Mouse (Mus musculus) spleen, postnatal 36 days (tissue): ENCODE results near the gene Ccdc88b.

Experiments
- DNase-seq, 2 experiments: peaks; one replicate each; pipeline ENCODE4 v3.0.0; 2022; ENCODE audit warnings: low spot score in 2 of 2, mixed read lengths in 1 of 2

Ccdc88b gene

DNA sequence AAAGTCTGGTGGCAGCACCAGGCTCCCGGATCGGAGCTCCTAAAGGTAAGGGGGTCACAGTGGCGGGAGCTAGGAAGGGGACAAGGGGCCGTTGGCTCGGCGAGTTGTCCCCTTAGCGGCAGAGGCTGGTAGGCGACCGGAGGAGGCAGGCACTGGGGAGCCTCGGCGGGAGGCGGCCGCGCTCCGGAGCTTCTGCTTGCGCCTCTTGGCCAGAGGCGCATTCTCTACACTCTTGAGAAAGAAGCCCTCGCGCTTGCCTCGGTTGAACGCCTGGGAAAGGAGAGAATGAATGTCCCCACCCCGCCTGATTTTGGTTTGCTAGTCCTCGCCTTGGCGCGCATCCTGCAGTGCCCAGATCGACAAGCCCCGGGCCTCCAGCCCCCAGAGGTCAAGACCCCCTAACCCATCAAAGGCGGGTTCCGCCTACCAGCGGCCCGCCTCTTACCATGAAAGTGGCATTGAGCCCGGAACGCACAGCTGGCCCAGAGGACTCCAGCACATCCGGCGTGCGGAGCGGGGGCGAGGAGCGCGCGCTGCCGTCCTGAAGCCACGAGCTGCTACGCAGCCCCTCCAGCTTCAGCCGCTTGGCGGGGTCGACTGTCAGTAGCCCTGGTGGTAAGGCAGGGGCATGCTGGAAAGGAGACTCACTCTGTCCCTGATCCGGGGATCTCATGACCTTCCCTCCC lies 28.0 kb downstream of the Ccdc88b start:
- no peak for DNase-seq

- DNase-seq: no peak
Measured at GRCm38 (mm10) chr19:6829069-6829468, 28.9 kb downstream of the Ccdc88b start.

GRCm38 (mm10) chr19:6826601-6827000 lies 31.4 kb downstream of the Ccdc88b start:
- DNase-seq: no peak

- no peak for DNase-seq
Measured at GRCm38 (mm10) chr19:6825384-6825783, 32.6 kb downstream of the Ccdc88b start.

DNA sequence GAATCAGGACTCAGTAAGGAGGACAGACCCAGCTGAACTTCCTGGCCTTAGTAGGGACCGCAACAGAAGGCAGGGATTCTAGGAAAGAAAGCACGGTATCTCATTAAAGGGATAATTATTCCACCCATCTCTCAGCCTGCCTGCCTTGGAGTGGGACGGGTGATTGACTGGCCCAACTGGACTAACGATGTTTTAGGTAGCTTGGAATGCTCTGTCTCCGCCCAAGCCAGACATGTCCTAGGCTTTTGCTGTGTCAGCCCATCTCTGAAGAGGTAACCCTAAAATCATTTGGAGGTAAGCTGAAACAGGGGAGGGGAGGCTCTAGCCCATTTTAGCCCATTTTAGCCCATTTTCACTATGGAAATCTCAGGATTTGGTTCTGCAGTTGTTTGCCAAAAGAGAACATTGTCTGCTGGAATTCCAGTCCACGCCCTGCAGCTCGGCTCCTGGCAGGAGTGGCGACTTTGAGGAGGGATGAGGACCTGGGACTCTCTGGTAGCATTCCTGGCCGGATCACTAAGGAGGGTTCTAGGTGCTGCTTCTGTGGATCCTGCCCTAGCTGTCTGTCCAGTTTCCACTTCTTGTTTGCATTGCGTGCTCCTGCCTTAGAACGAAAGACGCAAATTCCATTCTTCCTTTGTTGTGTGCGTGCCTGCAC lies 37.3 kb downstream of the Ccdc88b start:
- DNase-seq: no peak

GRCm38 (mm10) chr19:6819143-6819827 lies 38.7 kb downstream of the Ccdc88b start:
- DNase-seq: no peak

DNA sequence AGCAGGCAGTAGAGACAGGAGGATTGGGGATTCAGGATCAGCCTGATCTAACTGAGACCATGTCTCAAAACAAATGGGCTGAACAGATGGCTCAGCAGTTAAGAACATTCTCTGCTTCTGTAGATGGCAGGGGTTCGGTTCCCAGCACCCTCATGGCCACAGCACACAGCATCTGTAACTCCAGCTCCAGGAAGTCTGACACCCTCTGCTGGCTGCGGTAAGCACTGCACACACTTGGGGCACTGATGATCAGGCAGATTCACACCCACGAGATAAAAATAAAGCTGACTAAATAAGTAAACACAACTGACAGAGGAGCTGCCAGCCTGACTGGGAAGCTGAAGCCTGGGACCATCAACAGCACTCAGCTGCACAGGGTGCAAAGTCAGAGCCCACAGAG lies 43.1 kb downstream of the Ccdc88b start:
- no peak for DNase-seq

DNA sequence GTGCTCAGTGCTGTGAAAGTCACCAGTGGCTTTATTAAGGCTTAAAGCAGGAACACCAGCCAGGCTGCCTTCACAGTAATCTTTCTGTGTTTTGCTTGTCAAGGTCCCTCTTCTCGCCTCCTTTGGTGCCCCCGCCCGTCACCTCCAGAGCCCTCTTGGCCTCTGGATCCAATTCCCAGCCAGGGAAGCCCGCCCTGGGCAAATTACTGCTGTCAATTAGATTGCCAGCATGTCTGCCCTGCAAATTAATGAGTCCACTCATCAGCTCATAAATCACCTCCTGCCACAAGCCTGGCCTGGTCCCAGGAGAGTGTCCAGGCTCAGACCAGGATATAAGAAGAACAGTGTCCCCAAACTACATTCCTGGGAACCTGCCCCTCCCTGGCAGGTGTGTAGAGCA lies 43.6 kb downstream of the Ccdc88b start:
- DNase-seq: no peak
